Mouse (Mus musculus): ENCODE measurements around the gene Atg14.

DNA sequence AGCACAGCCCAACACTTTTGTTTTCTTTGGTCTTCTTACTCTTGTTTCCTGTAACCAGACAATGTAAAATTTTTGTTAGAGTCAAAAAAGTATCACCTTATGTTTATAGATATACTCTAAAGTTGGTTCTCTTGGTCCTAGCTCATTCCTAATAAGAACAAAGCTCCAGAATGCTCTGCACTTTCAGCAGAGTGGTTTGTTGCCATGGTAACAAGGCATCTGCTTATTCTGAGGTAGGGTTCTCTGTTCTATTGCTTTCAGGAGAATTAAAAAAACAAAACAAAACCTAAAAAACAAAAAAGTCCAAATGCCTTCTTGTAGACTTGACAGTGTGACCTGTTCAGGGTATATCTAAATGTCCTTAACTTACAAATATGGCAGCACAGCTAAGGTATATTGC is 62.4 kb downstream of the Atg14 start:
- no peak for TF ChIP-seq POLR2A (IDR thresholded peaks at IDR 0.05; ENCODE audit: low read depth, low read length)
- TF ChIP-seq CTCF (IDR thresholded peaks at IDR 0.05; ENCODE audit: borderline replicate concordance, insufficient read depth, low read length), result no peak
